Mouse (Mus musculus) neural tube, embryonic 15.5 days (tissue): ENCODE data around the gene Smchd1. TPM values are rescaled to one million over a fixed set of nuclear protein-coding genes. Genes with fewer than 3 reads are reported as not detected.

ENCODE experiments used
- ATAC-seq: fragments of 200-750 bp; cut with Nextera tagmentation; 2 replicates; pipeline ENCODE4 v1.8.0; 2017; ENCODE audit warnings: mild to moderate bottlenecking, moderate TSS enrichment, moderate library complexity; ENCODE audit not compliant: low FRiP score
- H3K27ac ChIP-seq: fragments of 300-500 bp; sonication (generic); replicated peaks from 2 replicates; pipeline ENCODE4 v1.5.1; 2015; ENCODE audit warnings: mild to moderate bottlenecking, inconsistent platforms
- H3K27me3 ChIP-seq: fragments of 300-500 bp; sonication (generic); replicated peaks from 2 replicates; pipeline ENCODE4 v1.6.1; 2015; ENCODE audit warnings: inconsistent platforms
- H3K36me3 ChIP-seq: fragments of 300-500 bp; sonication (generic); 2 replicates; pipeline ENCODE4 v1.6.1; 2015; ENCODE audit warnings: inconsistent platforms
- H3K4me1 ChIP-seq: fragments of 300-500 bp; sonication (generic); 2 replicates; pipeline ENCODE4 v1.6.1; 2015; ENCODE audit warnings: inconsistent platforms
- H3K4me2 ChIP-seq: fragments of 300-500 bp; sonication (generic); 2 replicates; pipeline ENCODE4 v1.6.1; 2015; ENCODE audit warnings: inconsistent platforms, mild to moderate bottlenecking, moderate library complexity
- H3K4me3 ChIP-seq: fragments of 300-500 bp; sonication (generic); replicated peaks from 2 replicates; pipeline ENCODE4 v1.5.1; 2015; ENCODE audit warnings: mild to moderate bottlenecking, inconsistent platforms
- H3K9ac ChIP-seq: fragments of 300-500 bp; sonication (generic); replicated peaks from 2 replicates; pipeline ENCODE4 v1.6.1; 2015; ENCODE audit warnings: mild to moderate bottlenecking, inconsistent platforms
- H3K9me3 ChIP-seq: fragments of 300-500 bp; sonication (generic); replicated peaks from 2 replicates; pipeline ENCODE4 v1.6.1; 2016; ENCODE audit warnings: inconsistent platforms
- WGBS: fragments of 180-500 bp; shearing (Covaris S2); methylation state at CpG from one replicate; pipeline ENCODE4 v1.1.7; 2015; ENCODE audit warnings: mixed read lengths; 5-methylcytosine and 5-hydroxymethylcytosine counted together
- polyA plus RNA-seq: library from polyadenylated mRNA; unstranded; fragments of >200 nt; fragmentation: Nextera tagmentation; extraction: Ambion mirVana; gene quantifications from 2 replicates; pipeline ENCODE4 v1.2.1, GENCODE M21; 2015

Gene Smchd1
- polyA plus RNA-seq, 1 experiment from 2014 or later: 42.4 TPM

DNA sequence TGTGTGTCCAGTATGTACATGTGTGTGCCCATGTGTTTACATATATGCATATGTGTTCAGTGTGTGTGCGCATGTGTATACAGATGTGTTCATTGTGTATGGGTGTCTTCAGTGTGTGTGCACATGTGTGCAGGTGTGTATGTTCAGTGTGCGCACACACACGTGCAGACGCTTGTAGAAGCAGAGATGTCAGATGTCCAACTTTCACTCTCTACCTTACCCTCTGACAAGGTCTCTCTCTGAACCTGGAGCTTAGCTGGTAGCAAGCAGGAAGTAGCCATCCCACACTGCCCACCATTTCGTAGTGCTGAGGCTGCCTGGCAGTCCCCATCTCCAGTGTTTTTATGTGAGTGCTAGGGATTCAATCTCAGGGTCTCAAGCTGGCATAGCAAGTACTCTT is 166.8 kb downstream of the Smchd1 start:
- H3K27ac ChIP-seq: no peak overlapping the region
- H3K36me3 ChIP-seq: no peaks in the 10 kb centered on the region
- peaks cover 28% of the 10 kb centered on the region for H3K4me1 ChIP-seq
- no peak overlapping the region for H3K9ac ChIP-seq
- H3K27me3 ChIP-seq: peaks cover 31% of the 10 kb centered on the region
- no peak overlapping the region for H3K4me3 ChIP-seq
- H3K9me3 ChIP-seq: no peaks in the 10 kb centered on the region
- ATAC-seq: no peak
- no peak overlapping the region for H3K4me2 ChIP-seq
- 93% methylated on average over 5 of the region's 5 CpGs for WGBS

DNA sequence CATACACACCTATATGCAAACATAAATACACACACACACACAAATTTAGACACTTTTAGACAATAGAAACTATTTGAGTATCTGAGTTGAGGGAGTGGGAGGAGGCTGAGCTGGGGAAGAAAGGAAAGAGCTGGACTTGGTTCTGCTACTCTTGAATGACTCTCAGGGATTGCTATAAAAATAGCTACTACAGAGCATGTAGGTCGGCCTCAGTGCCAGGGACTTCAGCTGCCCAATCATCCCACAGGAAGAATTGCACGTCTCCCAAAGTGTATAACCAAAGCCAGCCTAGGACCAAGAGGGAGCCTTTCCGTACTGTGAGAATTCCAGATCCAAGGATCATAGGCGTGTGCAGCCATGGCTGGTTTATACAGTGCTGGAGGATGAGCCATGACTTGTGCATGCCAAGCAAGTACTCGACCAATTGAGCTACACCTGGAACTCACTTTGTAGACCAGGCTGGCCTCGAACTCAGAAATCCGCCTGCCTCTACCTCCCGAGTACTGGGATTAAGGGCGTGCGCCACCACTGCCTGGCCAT is 167.8 kb downstream of the Smchd1 start:
- Histone ChIP-seq H3K27me3 (peaks cover 27% of the 10 kb centered on the region), H3K27ac (no peak overlapping the region), H3K4me3 (no peak overlapping the region), H3K4me2 (no peak overlapping the region), H3K4me1 (peaks cover 28% of the 10 kb centered on the region), H3K9ac (no peak overlapping the region), H3K9me3 (no peaks in the 10 kb centered on the region), H3K36me3 (no peaks in the 10 kb centered on the region)
- no peak for ATAC-seq
- WGBS: 90% methylated on average over 10 of the region's 10 CpGs

DNA sequence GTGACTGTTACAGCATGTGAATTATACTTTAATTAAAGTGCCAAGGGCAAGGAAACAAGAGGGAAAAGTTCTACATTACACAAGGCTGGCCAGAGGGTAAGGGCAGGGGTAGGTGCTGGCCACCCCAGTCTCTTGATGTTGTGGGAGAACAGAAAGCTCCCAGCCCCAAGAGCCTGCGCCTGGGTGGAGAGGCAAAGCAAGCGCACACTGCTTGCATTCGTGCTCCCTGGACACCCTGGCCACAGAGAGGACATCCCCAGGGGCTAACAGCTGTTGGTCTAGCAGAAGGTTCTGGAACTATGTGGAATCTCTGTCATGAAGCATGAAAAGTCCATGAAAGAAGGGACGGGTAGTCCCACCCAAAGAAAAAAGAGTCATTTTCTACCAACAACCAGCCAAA is 168.4 kb downstream of the Smchd1 start:
- Histone ChIP-seq H3K4me2 (no peak overlapping the region), H3K9ac (no peak overlapping the region), H3K9me3 (no peaks in the 10 kb centered on the region), H3K27ac (no peak overlapping the region), H3K27me3 (peaks cover 22% of the 10 kb centered on the region), H3K36me3 (no peaks in the 10 kb centered on the region), H3K4me3 (no peak overlapping the region), H3K4me1 (peaks cover 28% of the 10 kb centered on the region)
- ATAC-seq: no peak
- WGBS: 90% methylated on average over 4 of the region's 4 CpGs

DNA sequence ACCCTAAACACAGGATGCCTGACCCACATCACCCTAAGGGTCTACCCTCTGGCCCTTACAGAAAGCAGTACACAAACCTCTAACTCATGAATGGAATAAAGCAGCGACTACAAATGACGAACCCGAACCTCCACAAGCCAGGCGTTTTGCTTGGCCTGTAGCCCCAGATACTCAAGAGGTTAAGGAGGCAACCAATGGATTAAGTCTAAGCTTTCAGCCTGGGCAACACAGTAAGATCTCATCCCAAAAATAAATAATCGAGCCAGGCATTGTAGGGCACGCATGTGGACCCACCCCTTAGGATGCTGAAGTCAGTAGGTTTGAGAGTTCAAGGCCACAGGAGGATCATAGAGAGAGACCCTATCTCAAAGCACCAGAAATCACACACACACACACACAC is 169.1 kb downstream of the Smchd1 start:
- 94% methylated on average over 6 of the region's 6 CpGs for WGBS
- H3K27me3 ChIP-seq: peaks cover 16% of the 10 kb centered on the region
- H3K9ac ChIP-seq: no peak overlapping the region
- no peak overlapping the region for H3K4me3 ChIP-seq
- no peak for ATAC-seq
- H3K27ac ChIP-seq: no peak overlapping the region
- H3K4me2 ChIP-seq: no peak overlapping the region
- peaks cover 23% of the 10 kb centered on the region for H3K4me1 ChIP-seq
- H3K9me3 ChIP-seq: no peaks in the 10 kb centered on the region
- H3K36me3 ChIP-seq: no peaks in the 10 kb centered on the region

DNA sequence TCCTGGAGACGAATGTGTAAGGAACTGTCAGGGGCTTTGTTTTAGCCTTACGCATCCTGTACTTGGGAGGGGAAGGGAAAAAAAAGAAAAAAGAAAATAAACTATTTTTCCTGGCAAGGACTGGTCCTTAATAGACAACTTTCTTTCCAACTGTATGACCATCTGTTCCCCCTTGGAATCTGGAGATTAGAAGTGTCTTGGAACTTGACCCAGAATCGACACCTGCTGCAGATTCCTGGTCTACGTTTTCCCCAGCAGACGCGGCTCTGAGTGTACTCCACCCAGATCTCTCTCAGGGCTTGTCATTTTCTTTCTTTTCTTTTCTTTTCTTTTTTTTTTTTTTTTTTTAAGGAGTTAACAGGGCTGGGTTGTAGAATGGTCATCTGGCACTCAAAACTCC is 171.7 kb downstream of the Smchd1 start:
- Histone ChIP-seq H3K4me3 (no peak overlapping the region), H3K4me1 (no peaks in the 10 kb centered on the region), H3K36me3 (no peaks in the 10 kb centered on the region), H3K9me3 (no peaks in the 10 kb centered on the region), H3K27ac (no peak overlapping the region), H3K9ac (no peak overlapping the region), H3K4me2 (no peak overlapping the region), H3K27me3 (no peaks in the 10 kb centered on the region)
- no peak for ATAC-seq
- 87% methylated on average over 6 of the region's 6 CpGs for WGBS

DNA sequence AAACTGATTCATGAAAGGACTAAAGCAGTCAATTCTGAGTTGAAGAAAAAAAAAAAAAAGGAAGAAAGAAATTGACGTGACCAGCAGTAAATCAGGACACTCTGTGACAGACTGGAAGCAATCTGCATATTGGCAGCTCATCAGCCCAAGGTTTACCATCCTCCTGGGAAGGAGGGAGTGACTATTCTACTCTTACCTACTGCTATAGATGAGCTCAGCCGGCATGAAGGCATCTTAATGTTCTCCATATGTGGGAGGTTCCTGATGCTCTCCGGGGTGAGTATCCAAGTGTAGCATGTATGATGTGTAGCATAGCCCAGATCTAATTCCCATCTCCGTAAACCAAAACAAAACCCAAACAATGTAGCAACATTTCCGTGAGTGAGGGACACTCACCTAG is 173.7 kb downstream of the Smchd1 start:
- Histone ChIP-seq H3K27me3 (no peaks in the 10 kb centered on the region), H3K9me3 (no peaks in the 10 kb centered on the region), H3K4me1 (no peaks in the 10 kb centered on the region), H3K27ac (no peak overlapping the region), H3K4me3 (no peak overlapping the region), H3K4me2 (no peak overlapping the region), H3K36me3 (no peaks in the 10 kb centered on the region), H3K9ac (no peak overlapping the region)
- no peak for ATAC-seq
- 69% methylated on average over 5 of the region's 5 CpGs for WGBS

DNA sequence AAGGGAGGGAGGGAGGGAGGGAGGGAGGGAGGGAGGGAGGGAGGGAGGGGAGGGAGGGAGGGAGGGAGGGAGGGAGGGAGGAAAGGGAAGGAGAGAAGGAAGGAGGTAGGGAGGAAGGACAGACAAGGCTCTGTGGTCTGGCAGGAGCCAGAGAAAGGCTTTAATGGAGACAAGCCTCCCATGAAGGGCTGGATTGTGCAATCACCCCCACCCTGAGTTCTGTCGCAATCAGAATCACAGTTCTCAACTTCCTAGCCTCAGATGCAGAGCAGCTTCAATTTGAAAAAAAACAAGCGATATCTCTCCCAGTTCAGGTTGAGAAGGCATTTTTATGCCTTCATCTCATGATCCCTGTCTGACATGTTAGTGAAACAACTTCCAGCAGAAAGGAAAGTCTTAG is 174.8 kb downstream of the Smchd1 start:
- Histone ChIP-seq H3K27ac (no peak overlapping the region), H3K27me3 (no peaks in the 10 kb centered on the region), H3K36me3 (no peaks in the 10 kb centered on the region), H3K4me1 (no peaks in the 10 kb centered on the region), H3K4me3 (no peak overlapping the region), H3K4me2 (no peak overlapping the region), H3K9ac (no peak overlapping the region), H3K9me3 (no peaks in the 10 kb centered on the region)
- no peak for ATAC-seq
- WGBS: 98% methylated on average over 2 of the region's 2 CpGs

DNA sequence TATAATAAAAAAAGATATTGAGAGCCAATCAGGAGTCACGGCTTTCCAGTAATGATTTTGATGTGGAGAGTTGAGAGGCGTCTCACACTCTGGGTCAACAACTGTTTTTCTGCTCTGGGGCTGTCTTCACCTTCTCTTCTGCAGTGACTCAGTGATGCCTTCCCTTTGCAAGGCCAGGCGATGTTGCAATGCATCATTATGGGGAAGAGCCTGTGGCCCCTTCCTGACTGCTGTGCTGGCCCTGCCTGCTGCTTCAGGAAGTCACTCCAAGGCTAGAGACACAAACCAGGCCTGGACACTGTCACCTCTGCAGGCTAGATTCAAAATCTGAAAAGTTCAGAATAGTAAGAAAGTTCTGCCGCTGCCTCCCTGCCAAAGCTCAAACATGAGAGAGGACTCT is 175.3 kb downstream of the Smchd1 start:
- H3K36me3 ChIP-seq: no peaks in the 10 kb centered on the region
- H3K4me2 ChIP-seq: no peak overlapping the region
- no peak for ATAC-seq
- no peaks in the 10 kb centered on the region for H3K27me3 ChIP-seq
- WGBS: 94% methylated on average over 4 of the region's 4 CpGs
- H3K4me1 ChIP-seq: no peaks in the 10 kb centered on the region
- no peaks in the 10 kb centered on the region for H3K9me3 ChIP-seq
- no peak overlapping the region for H3K4me3 ChIP-seq
- no peak overlapping the region for H3K27ac ChIP-seq
- H3K9ac ChIP-seq: no peak overlapping the region

DNA sequence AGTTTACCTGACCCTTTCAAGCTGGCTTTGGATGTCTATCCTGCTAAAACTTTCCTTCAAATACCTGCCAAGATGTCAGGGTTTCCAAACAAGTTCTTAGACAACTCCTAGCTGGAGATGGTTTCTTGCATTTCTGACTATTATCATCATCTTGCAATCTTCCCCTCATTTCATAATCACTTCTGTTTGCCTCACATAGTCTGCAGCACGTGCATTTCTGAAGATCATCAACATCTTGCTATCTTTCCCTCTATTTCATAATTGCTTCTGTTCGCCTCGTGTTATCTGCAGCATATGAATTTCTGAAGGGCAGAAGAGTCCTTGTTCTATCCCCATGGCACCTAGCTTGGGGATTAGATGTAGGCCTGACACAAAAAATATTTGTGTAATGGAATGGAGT is 180.6 kb downstream of the Smchd1 start:
- no peak overlapping the region for H3K9ac ChIP-seq
- no peak for ATAC-seq
- H3K27ac ChIP-seq: no peak overlapping the region
- H3K4me2 ChIP-seq: no peak overlapping the region
- H3K27me3 ChIP-seq: no peaks in the 10 kb centered on the region
- no peaks in the 10 kb centered on the region for H3K9me3 ChIP-seq
- 85% methylated on average over 3 of the region's 3 CpGs for WGBS
- no peaks in the 10 kb centered on the region for H3K4me1 ChIP-seq
- H3K36me3 ChIP-seq: no peaks in the 10 kb centered on the region
- H3K4me3 ChIP-seq: no peak overlapping the region

Other genes starting within 250 kb of the Smchd1 start
- gene Emilin2, start 163.4 kb downstream of the Smchd1 start, polyA plus RNA-seq: 2.8 and 4.0 TPM in 2 replicates
- 2.3 and 2.6 TPM in 2 replicates for gene Gm4707, start 15.4 kb downstream of the Smchd1 start, polyA plus RNA-seq
- gene Ndc80, start 51.5 kb upstream of the Smchd1 start, polyA plus RNA-seq: 5.9 and 15.7 TPM in 2 replicates
- gene Spdya, start 76.7 kb upstream of the Smchd1 start, polyA plus RNA-seq: 1.1 and 1.3 TPM in 2 replicates
- gene Wdr43, start 140.6 kb upstream of the Smchd1 start, polyA plus RNA-seq: 38.0 and 52.0 TPM in 2 replicates
- gene Togaram2, start 197.9 kb upstream of the Smchd1 start, polyA plus RNA-seq: 0.83 and 1.2 TPM in 2 replicates